Mouse (Mus musculus): ENCODE data around the gene Foxn3.

GRCm38 (mm10) chr12:99195655-99196054 lies 367.7 kb downstream of the Foxn3 start:
- TF ChIP-seq CTCF (IDR thresholded peaks at IDR 0.05; ENCODE audit: borderline replicate concordance, extremely low read depth, insufficient read depth, insufficient read length): no peak
- TF ChIP-seq POLR2A (IDR thresholded peaks at IDR 0.05; ENCODE audit: borderline replicate concordance, extremely low read depth, insufficient read depth, insufficient read length, poor library complexity, severe bottlenecking): no peak
